Mouse (Mus musculus) spleen, postnatal 0 days (tissue): Measurements from ENCODE around the gene Sh3d19. TPM values are rescaled to one million over a fixed set of nuclear protein-coding genes. Genes with fewer than 3 reads are reported as not detected.

Experiments used
- polyA plus RNA-seq: library from polyadenylated mRNA; unstranded; fragments of >200 nt; fragmentation: Nextera tagmentation; extraction: Ambion mirVana; gene quantifications from 2 replicates; pipeline ENCODE4 v1.2.1, GENCODE M21; 2015

Sh3d19 gene
- 5.1 and 7.1 TPM in 2 replicates for polyA plus RNA-seq

DNA sequence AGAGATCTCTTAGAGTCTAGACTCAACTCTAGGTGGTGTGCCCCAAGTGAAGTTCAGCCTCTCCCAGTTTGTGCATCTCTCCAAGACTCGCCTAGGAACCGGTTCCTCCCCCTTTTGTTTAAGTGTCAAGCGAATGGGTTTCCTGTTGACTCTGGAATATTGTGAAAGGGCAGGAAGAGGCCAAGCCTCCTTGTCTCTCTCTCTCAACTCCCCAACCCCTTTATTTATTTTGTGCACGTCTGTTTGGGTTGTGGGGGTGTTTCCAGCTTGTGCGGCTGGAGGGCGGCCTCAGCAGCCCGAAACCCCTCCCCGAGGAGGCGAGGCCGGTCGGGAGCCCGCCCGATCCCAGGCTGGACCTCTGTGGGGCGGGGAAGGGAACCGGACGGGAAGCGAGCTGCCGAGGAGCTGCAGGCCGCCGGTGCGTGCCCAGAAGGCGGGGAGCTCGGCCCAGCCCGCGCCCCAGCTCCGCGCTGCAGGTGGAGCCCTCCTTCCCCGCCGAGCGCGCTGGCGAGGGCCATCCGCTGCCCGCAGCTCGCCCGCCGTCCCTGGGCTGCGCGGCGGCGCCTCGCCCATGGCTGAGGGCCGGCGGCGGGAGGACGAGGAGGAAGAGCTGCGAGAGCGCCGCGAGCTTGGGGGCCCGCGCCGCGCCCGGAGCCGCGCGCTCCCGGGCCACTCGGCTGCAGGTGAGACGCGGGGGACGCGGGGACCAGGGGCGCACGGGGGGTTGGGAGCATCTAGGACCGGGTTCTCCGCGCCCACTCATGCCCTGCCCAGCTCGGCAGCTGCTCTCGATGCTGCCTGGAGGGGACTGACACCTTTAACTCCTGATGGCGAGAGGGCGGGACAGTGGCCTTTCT lies at the start of gene Sh3d19:
TSS of gene Sh3d19 (plus strand) at position 368 of the 857 bp plus-strand sequence.

DNA sequence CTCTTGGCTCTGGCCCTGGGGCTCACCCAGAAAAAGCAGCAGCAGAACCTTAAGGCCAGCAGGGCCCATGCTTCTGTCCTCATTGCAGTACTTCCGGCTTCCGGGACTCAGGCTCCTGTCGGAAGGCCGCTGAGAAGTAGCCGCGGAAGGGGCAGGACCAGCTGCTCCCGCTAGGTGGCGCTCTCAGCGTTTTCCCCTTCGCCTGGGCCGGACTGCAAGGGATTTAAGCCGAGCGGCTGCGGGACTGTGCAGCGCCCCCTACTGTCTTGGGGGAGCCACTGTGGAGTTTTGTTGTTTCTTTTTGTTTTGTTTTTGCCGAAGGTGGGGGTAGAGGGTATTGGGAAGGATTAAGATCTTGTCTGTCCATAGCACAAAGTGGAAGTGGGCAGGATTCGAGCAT lies 31.5 kb downstream of the Sh3d19 start, which contains the start of gene Prss48:
TSS of gene Prss48 (minus strand) at position 69 of the 400 bp plus-strand sequence.

DNA sequence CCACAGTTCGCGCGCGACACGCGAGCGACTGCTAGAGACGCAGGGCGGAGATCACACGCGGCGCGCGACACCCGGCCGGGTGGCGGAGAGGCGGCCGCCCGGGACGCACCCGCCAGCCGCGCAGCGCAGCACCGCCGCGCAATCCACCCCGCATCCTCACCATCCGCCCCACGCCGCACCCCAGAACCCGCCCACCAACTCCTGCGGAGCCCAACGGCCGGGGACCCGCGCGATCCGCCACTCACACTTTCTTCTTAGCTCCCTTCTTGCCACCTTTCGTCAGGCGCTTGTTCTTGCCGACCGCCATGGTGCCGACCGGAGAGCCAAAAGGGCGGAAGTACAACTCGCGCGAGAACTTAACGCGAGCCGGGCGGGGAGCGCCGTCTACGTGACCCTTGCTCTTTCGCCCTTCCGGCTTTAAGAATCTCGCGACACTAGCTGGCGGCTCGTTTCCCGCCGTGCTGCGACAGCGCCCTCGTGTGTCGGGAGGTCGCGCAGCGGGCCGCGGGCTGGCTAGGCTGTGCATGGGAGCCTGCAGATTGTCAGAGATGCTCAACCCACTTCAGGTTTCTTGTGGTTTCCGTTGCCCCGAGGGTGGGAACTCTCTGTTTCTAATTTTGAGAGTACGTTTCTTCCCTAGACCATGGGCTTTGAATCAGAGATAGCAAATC lies 171.5 kb downstream of the Sh3d19 start, which contains the start of gene Rps3a1:
TSS of gene Rps3a1 (minus strand) at position 440 of the 671 bp plus-strand sequence.

Other genes starting within 250 kb of the Sh3d19 start
- gene Fam160a1, start 153.8 kb upstream of the Sh3d19 start, polyA plus RNA-seq, result 0.17 TPM in 2 replicates
- gene Glt28d2, start 83.6 kb upstream of the Sh3d19 start, polyA plus RNA-seq, result 0.08 and 0.18 TPM in 2 replicates
- 0.07 and 0.84 TPM in 2 replicates for gene Gm37240, start 83.6 kb upstream of the Sh3d19 start, polyA plus RNA-seq
- not detected in 2 replicates for gene Prss48, start 31.4 kb downstream of the Sh3d19 start, polyA plus RNA-seq
- 1,512 and 1,572 TPM in 2 replicates for gene Rps3a1, start 171.6 kb downstream of the Sh3d19 start, polyA plus RNA-seq